Mouse (Mus musculus) megakaryocyte-erythroid progenitor cell, adult 5 weeks (primary cell): ENCODE results near the gene Stpg1. TPM values are rescaled to one million over a fixed set of nuclear protein-coding genes. Genes with fewer than 3 reads are reported as not detected.

Source experiments
- polyA plus RNA-seq: library from polyadenylated mRNA; stranded (reverse); fragments of >175 nt; gene quantifications from 2 replicates; pipeline ENCODE4 v1.2.3, GENCODE M21; 2012

Gene Stpg1
- polyA plus RNA-seq = 0.21 and 0.25 TPM in 2 replicates

GRCm38 (mm10) chr4:135494521-135495396, at the start of gene Stpg1, which contains the start of gene Nipal3:
Stpg1 (plus strand) TSS chr4:135494790.
Nipal3 (minus strand) TSS chr4:135495038.

GRCm38 (mm10) chr4:135573251-135573808, 78.7 kb downstream of the Stpg1 start, which contains the start of gene Grhl3:
Grhl3 (minus strand) TSS chr4:135573630.

Other genes starting within 250 kb of the Stpg1 start
- gene Clic4, start 222.0 kb upstream of the Stpg1 start, polyA plus RNA-seq = 12.6 and 15.4 TPM in 2 replicates
- 418 and 462 TPM in 2 replicates for gene Srrm1, start 141.5 kb upstream of the Stpg1 start, polyA plus RNA-seq
- 0.36 TPM in 1 of 2 replicates, not detected in the other for gene Ncmap, start 96.6 kb upstream of the Stpg1 start, polyA plus RNA-seq
- gene Rcan3, start 60.9 kb upstream of the Stpg1 start, polyA plus RNA-seq = 10.1 and 11.5 TPM in 2 replicates
- gene Nipal3, start 248 bp downstream of the Stpg1 start, polyA plus RNA-seq = 27.8 and 31.4 TPM in 2 replicates
- not detected in 2 replicates for gene Grhl3, start 78.8 kb downstream of the Stpg1 start, polyA plus RNA-seq
- 0.24 and 0.25 TPM in 2 replicates for gene Ifnlr1, start 191.5 kb downstream of the Stpg1 start, polyA plus RNA-seq
- not detected in 2 replicates for gene Il22ra1, start 233.4 kb downstream of the Stpg1 start, polyA plus RNA-seq